Mouse (Mus musculus) CH12.LX (cell line): Measurements from ENCODE around the gene Fgd6.

Experiments
- CHD1 ChIP-seq: IDR thresholded peaks from 2 replicates; pipeline ENCODE4 v1.6.1; 2012; ENCODE audit warnings: low read depth, low read length, improper control_type of control experiment, inconsistent platforms
- CTCF ChIP-seq, 2 experiments: IDR thresholded peaks in 1 of 2; conservative IDR thresholded peaks in 1 of 2; 2 replicates each; pipeline ENCODE4 v1.5.1; 2011 to 2012; ENCODE audit warnings: low read depth in 2 of 2, low read length in 2 of 2, improper control_type of control experiment in 1 of 2, inconsistent platforms in 1 of 2, mild to moderate bottlenecking in 1 of 2, moderate library complexity in 1 of 2
- ELF1 ChIP-seq: IDR thresholded peaks from 2 replicates; pipeline ENCODE4 v1.6.1; 2014; ENCODE audit warnings: low read depth, mild to moderate bottlenecking, inconsistent platforms, low read length, improper control_type of control experiment
- HCFC1 ChIP-seq: IDR thresholded peaks from 2 replicates; pipeline ENCODE4 v1.6.1; 2012; ENCODE audit warnings: low read depth, mild to moderate bottlenecking, inconsistent platforms, low read length, improper control_type of control experiment
- MAFK ChIP-seq: IDR thresholded peaks from 2 replicates; pipeline ENCODE4 v1.6.1; 2011; ENCODE audit warnings: low read length, improper control_type of control experiment; ENCODE audit not compliant: insufficient replicate concordance
- MAX ChIP-seq: IDR thresholded peaks from 2 replicates; pipeline ENCODE4 v1.6.1; 2011; ENCODE audit warnings: low read length, improper control_type of control experiment
- NELFE ChIP-seq: IDR thresholded peaks from 2 replicates; pipeline ENCODE4 v1.6.1; 2011; ENCODE audit warnings: low read depth, low read length, improper control_type of control experiment
- POLR2A ChIP-seq: IDR thresholded peaks from 2 replicates; pipeline ENCODE4 v1.6.1; 2011; ENCODE audit warnings: low read depth, mild to moderate bottlenecking, improper control_type of control experiment, low read length
- TCF12 ChIP-seq: IDR thresholded peaks from 2 replicates; pipeline ENCODE4 v1.6.1; 2014; ENCODE audit warnings: low read depth, mild to moderate bottlenecking, inconsistent platforms, low read length, improper control_type of control experiment
- ZC3H11A ChIP-seq: IDR thresholded peaks from 2 replicates; pipeline ENCODE4 v1.6.1; 2012; ENCODE audit warnings: low read depth, mild to moderate bottlenecking, inconsistent platforms, low read length, improper control_type of control experiment
- ZNF384 ChIP-seq: IDR thresholded peaks from 2 replicates; pipeline ENCODE4 v1.6.1; 2012; ENCODE audit warnings: low read depth, low read length, improper control_type of control experiment, inconsistent platforms

- no peak for TF ChIP-seq MAX
- no peak for TF ChIP-seq ELF1
- TF ChIP-seq TCF12: no peak
- TF ChIP-seq CTCF (conservative IDR thresholded peaks at IDR 0.05 in 1 of 2, IDR thresholded peaks at IDR 0.05 in 1 of 2; ENCODE audit: low read depth in 2 of 2, low read length in 2 of 2): no peak
- TF ChIP-seq POLR2A: no peak
- TF ChIP-seq NELFE: no peak
- no peak for TF ChIP-seq ZNF384
- no peak for TF ChIP-seq HCFC1
- no peak for TF ChIP-seq ZC3H11A
- TF ChIP-seq CHD1: no peak
- TF ChIP-seq MAFK: no peak
These were observed 24.4 kb downstream of the Fgd6 start for GRCm38 (mm10) chr10:94060190-94060589.
